Comparison of ENCODE assay signal across 25 mouse cellular contexts in genomic region chr13:14500251-14500650, GRCm38 (mm10). TPM values are rescaled to one million over a fixed set of nuclear protein-coding genes. Genes with fewer than 3 reads are reported as not detected.
"Had no signal": no experiment of that assay in that cellular context is flagged by ENCODE, and none has a peak within 500 bp of the region (broad histone marks: within the 10 kb centered on the region; RNA-seq: fewer than 3 reads in every experiment).

No protein-coding gene starts in this region.

- DNase-seq: gastrocnemius, postnatal 14 days; gastrocnemius, postnatal 36 days; heart, adult 18-20 months; heart, postnatal 10 days; heart, postnatal 4 days; kidney, adult 18-20 months; kidney, adult 8-10 months; kidney, postnatal 10 days; kidney, postnatal 36 days; layer of hippocampus, adult 9-11 months; layer of hippocampus, postnatal 36 days; left cerebral cortex, postnatal 4 days had no signal

- H3K4me2 ChIP-seq: heart, embryonic 12.5 days; hindbrain, embryonic 12.5 days; hindbrain, embryonic 15.5 days; intestine, embryonic 15.5 days; limb, embryonic 13.5 days; limb, embryonic 15.5 days; liver, embryonic 12.5 days had no signal

- H3K27me3 ChIP-seq: heart, embryonic 12.5 days; hindbrain, embryonic 12.5 days; hindbrain, embryonic 15.5 days; intestine, embryonic 15.5 days; limb, embryonic 13.5 days; limb, embryonic 15.5 days; liver, embryonic 12.5 days had no signal

- H3K27ac ChIP-seq: heart, embryonic 10.5 days; hindbrain, embryonic 10.5 days; hindbrain, embryonic 12.5 days; hindbrain, embryonic 15.5 days; intestine, embryonic 15.5 days; limb, embryonic 13.5 days; limb, embryonic 15.5 days; liver, embryonic 12.5 days had no signal

- ATAC-seq: inflammation-experienced regulatory T-cells, adult 6 months; intestine, embryonic 15.5 days; intestine, postnatal 0 days; liver, embryonic 12.5 days had no signal

- H3K36me3 ChIP-seq: heart, embryonic 10.5 days; heart, embryonic 12.5 days; hindbrain, embryonic 10.5 days; hindbrain, embryonic 12.5 days; hindbrain, embryonic 15.5 days; intestine, embryonic 15.5 days; limb, embryonic 13.5 days; limb, embryonic 15.5 days; liver, embryonic 12.5 days had no signal

- H3K4me1 ChIP-seq: heart, embryonic 10.5 days; heart, embryonic 12.5 days; hindbrain, embryonic 10.5 days; hindbrain, embryonic 12.5 days; hindbrain, embryonic 15.5 days; intestine, embryonic 15.5 days; limb, embryonic 13.5 days; limb, embryonic 15.5 days; liver, embryonic 12.5 days had no signal

- H3K9ac ChIP-seq: heart, embryonic 12.5 days; hindbrain, embryonic 12.5 days; hindbrain, embryonic 15.5 days; intestine, embryonic 15.5 days; limb, embryonic 13.5 days; limb, embryonic 15.5 days; liver, embryonic 12.5 days had no signal

- H3K4me3 ChIP-seq: heart, embryonic 10.5 days; heart, embryonic 12.5 days; hindbrain, embryonic 10.5 days; hindbrain, embryonic 12.5 days; hindbrain, embryonic 15.5 days; intestine, embryonic 15.5 days; limb, embryonic 13.5 days; limb, embryonic 15.5 days; liver, embryonic 12.5 days had no signal

- H3K9me3 ChIP-seq: heart, embryonic 10.5 days; heart, embryonic 12.5 days; hindbrain, embryonic 10.5 days; hindbrain, embryonic 12.5 days; hindbrain, embryonic 15.5 days; intestine, embryonic 15.5 days; limb, embryonic 13.5 days; limb, embryonic 15.5 days; liver, embryonic 12.5 days had no signal

RNA-seq across cellular contexts. Expression of gene Hecw1, which starts 22.8 kb away (rescaled TPM):
- polyA plus RNA-seq: kidney, embryonic 14.5 days; liver, adult 2 months had no signal
